Mouse (Mus musculus) ZHBTc4 (cell line): Measurements from ENCODE around the gene Gm10306.

Experiments used
- DNase-seq: peaks from one replicate; pipeline ENCODE4 v3.0.0-alpha.2; 2011; ENCODE audit warnings: low read depth, low spot score

The Gm10306 gene

DNA sequence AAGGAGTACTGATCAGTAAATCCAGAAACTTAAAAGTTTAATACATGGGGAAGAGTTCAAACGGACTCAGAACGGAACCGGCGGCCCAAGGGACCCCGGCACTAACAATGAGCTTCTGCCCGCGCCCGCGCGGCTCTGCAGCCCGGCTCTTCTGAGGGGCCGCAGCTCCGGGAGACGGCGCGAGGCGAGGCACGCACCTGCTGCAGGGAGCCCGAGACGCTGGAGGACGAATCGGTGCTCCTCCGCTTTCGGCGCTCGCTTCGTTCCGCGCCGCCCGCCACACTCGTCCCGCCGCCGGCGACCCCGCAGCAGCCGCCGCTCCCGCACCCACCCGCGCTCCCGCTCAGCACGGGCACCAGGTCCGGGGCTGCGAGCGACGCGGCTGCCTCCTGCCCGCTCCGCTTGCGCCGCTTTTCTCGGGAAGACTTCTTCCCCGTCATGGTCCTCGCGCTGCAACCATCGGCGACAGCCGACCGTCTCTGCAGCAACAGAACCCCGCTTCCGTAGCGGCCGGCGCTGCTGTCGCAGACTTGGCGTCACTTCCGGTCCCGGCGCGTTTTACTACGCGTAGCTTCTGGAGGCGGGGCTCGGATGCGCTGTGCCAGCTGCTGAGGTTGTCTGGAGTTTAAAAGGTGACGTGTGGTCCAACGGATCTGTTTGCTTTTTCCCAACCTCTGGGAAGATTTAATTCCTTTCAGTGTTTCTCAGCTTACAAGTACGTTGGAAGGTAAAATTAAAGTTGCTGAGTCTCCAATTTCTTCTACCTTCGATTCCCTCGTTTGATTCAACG is at the start of gene Gm10306, which contains the start of gene Caap1:
Gene Gm10306, plus strand, starts transcription at position 282 of the 790 bp plus-strand sequence.
Gene Caap1, minus strand, starts transcription at position 532 of the 790 bp plus-strand sequence.
- DNase-seq = peak; percentile 97

DNA sequence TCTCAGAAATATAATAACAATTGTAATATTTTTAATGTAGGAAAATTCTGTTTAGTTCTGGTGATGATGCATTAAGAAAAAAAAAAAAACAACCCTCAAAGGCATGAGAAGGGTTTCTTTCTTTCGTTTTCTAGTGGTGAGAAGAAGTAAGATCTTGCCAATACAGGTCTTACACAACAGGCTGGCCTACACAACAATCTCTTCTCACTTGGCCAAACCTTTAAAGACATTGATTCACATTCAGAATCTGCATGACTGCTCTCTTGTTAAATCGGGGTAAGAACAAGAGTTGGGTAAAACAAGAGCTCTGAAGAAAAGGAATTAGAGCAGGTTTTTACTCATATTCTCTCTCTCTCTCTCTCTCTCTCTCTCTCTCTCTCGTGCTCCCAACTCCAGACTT is 41.0 kb upstream of the Gm10306 start:
- no peak for DNase-seq

DNA sequence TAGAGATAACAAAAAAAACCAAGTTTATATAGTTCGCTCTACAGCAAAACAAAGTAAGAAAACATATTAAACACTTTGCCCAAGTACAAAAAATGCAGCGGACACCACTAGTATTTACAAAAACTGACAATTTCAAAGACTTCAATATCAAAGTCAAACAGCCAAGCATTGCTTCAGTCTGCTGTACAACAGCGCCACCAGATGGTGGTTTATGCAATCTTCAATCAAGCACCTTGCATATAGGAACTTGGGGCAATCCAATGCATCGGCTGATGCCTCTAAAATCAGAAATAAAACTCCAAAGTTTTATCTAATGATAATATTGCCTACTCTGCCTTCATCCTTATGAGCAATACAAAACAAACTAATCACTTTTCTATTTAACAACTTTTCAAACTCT is 38.7 kb upstream of the Gm10306 start:
- peak; percentile 74 for DNase-seq

DNA sequence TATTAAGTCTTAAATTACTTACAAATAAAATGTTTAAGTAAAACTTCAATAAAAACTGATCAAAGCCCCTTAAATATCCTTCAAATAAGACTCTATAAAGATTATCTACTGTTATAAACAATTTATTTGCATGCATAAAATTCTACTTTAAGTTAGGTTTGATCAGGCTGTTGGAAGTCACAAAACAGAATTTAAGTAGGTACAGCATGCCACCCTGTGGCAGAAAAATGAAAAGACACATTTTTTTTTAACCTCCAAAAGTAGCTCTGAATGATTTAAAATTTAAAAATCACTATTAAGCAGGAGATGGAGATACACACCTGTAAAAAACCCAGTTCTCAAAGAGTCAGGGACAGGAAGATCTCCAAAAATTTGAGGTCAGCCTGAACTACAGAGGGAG is 33.0 kb upstream of the Gm10306 start:
- no peak for DNase-seq

DNA sequence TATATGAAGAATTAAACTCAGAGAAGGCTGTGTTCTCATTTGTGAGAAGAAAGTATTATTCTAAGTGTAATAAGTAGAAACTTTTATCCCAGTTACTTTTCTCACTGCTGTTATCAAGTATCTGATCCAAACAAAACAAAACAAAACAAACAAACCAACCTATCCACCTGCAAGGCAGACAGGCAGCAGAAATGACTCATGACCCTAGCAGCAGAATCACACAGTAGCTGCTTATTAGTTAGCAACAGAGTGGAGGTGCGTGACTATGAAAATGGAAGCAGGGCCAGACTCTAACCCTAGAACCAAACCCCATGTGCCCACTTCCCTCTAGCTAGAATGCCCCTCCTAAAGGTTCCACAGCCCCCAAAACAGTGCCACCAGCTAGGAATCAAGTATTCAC is 26.9 kb upstream of the Gm10306 start:
- DNase-seq = no peak

DNA sequence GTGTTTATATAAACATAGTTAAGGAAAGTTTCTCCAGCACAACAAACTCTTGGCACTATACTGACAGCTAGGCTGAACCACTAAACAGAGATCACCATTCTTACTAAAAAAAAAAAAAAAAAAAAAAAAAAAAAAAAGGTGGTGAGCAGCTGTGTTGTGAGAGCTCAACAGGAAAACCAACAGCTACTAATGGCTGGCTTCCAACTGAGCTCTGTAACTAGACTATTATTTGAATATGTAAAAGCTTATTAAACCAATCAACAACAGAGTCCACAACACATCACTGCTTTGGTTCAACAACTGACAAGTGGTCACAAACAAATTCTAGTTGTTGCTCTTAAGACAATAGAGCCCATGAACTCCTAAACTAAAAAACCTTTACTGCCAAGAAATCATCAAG is 23.1 kb upstream of the Gm10306 start:
- no peak for DNase-seq

DNA sequence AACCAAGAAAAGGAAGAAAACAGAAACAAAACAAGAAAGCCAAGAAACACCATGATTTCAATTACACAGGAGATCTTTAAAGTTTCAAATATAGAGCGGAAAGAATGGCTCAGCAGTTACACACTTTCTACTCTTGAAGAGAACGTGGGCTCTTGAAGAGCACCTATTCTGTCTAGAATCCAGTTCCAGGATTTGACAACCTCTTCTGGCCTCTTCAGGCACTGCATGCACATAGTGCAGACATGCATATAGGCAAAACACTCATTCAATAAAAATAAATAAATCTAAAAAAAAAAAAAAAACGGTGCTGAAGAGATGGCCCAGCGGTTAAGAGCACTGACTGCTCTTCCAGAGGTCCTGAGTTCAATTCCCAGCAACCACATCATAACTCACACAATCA is 13.3 kb upstream of the Gm10306 start:
- peak; percentile 64 for DNase-seq

DNA sequence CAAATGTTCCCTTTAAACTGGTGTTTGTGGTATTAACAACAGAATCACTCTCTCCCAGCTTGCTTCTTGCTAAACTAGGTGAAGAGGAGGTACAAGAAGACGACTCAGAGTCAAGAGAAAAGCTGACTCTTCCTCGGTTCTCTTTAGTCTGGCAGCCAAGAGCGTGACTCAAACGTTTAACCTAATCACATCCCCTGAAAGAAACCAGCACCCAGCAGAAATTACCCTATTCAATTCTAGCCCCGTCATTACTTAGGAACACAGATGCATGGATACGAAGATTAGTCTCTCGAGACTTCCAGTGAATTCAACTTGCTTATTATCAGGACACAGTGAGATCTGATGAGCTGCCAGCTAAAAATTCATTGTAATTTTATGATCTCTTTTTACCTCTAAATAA is 12.0 kb upstream of the Gm10306 start:
- no peak for DNase-seq

DNA sequence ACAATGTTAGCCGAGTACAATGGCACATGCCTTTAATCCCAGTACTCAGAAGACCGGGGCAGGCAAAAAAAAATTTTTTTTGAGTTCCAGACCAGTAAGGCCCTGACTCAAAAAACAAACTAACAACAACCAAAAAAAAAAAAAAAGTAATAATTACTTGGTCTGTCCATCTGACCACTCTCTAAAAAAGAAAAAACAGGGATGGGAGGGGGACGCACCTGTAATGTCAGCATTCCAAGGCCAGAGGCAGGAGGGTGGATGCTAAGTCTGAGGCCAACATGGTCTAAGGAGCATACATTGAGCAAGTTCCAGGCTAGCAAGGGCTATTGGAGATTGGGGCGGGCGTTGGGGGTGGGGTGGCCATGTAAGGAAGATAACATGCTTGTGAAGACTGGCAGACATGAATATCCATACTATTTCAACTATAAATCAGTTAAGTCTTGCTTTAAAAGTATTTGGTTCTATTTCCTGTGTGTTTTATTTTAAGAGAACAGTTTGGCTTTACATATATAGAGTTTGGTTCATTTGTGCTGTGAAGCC is 1.3 kb upstream of the Gm10306 start:
- peak; percentile 27 for DNase-seq

DNA sequence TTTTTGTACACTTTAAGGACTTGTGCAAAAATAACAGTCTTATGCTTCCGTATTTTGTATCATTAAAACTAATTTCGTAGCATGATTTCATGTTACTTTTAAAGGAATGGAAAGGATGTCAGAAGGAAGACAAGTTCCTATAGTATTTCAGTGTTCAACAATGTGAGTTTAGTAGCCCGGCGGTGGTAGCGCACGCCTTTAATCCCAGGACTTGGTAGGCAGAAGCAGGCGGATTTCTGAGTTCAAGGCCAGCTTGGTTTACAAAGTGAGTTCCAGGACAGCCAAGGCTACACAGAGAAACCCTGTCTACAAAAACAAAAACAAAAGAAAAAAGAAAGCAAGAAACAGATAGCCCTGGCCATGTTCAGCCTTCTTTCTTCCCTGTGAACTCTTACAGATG is 799 bp downstream of the Gm10306 start:
- DNase-seq = peak; percentile 13

DNA sequence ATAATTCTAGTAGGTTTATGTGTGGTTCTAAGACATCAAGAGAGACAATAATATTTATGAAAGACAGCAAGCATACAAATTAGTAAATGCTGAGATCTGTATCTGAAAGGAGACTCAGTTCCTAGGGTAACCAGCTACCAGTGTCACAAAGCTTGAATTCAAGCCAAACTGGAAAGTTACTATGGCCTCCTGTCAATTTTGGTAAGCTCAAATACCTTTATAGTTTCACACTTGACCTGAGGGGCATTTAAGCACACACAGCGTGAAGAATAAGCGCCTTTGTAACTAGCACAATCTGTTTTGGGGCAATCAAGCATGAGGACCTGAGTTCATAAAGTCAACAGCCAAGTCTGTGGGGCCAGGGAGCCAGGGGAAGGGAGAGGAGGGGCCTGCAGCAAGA is 2.9 kb downstream of the Gm10306 start:
- no peak for DNase-seq

DNA sequence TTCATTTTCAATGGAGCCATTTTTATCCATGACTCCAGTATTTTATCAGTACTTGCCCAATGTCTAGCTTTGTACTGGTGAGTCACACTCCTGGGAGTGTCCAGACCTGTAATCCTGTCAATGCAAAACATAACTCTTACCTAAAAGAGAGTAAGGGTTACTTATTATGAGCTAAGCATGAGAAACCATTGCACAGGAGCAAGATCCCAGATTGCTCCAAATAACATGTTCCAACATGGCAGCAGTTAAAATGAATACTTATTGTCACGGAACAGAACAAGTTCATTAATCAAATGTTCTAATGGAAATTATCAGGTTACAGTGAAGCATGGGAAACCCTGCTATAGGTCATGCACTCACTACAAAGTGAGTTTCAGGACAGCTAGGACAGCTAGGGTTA is 4.0 kb downstream of the Gm10306 start:
- no peak for DNase-seq

DNA sequence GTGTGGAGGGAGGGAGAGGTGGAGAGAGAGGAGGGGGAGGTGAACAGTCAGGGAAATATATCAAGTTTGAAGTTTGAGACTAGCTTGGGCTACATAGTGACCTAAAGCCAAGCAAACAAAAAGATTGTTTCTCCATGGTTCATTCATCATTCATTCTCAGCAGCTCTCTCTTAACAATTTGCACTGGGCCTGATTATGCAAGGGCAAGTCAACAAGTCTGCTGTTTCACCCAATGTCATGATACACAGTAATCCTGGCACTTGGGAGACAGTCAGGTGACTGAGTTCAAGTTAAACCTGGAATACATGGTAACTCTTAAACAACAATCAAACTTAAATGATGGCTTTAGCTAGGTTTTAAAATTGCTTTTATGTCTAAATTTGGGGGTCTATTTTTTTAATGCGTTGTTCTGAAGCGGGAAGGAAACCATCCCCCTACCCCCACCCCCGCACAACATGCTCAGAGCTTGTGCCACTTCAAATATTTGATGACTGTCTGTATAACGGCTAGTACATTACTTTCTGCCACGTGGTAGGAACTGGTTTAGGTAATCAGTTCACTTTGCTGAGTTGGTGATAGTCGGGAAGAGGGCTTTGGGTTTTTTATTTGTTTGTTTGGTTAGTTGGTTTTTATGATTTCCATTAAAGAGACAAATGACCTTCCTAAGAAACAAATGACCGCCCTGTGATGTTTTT is 5.8 kb downstream of the Gm10306 start:
- DNase-seq = no peak

DNA sequence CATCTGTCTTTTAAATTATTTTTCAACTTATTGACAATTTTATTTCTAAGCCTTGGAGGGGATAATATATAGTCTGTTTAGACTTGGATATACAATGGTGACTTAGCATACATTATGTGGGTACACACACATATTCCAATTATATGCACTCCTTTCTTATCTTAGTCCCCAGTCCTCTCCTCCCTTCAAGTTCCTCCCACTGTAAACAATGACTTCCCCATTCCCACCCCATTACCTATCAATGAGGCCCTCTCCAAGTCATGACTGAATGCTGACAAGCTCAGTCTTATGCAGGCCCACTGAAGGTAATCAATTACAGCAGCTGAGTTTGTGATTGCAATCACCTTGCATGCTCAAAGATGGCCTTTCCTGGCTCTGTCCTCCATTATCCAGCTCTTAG is 8.0 kb downstream of the Gm10306 start:
- no peak for DNase-seq

DNA sequence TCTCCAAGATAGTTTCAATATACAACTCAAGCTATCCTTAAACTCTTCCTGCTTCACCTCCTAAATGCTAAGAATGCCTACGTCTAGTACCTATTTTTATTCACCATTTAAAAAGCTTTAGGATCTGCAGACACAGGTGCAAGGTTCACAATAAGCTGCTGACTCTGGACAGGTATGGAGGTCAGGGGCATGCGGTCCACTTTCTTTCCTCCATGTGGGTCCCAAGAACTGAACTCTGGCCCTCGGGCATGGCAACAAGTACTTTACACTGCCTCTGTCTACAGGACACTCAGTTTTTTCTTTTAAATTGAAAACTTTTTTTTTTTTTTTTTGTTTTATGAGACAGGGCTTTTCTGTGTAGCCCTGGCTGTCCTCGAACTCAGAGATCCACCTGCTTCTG is 16.3 kb downstream of the Gm10306 start:
- no peak for DNase-seq

DNA sequence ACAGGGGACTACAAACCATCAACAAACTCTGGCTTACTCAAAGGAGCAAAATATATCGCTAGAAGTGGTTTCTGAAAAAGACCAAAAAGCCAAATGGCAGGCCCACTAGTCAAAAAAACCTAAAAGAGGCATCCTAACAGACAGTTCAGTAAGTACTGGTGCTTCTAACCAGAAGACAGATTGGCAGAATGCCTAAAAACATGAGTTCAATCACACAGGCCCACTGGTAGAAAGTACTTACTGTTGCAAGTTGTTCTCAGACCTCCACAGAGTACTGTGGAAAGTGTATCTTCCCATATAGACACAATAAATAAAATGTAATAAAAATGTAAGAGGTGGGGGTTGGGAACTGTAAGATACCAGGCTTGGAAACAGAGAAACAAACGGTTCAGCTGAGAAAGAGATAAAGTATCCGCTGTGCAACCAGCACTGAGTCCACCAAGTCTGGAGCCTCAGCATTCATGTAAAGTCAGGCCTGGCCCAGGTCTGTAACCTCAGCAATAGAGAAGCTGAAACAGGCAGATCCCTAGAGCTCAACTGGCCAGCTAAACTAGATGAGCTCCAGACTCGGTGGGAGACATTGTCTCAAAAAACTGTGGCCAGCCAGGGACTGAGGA is 35.5 kb downstream of the Gm10306 start:
- no peak for DNase-seq

DNA sequence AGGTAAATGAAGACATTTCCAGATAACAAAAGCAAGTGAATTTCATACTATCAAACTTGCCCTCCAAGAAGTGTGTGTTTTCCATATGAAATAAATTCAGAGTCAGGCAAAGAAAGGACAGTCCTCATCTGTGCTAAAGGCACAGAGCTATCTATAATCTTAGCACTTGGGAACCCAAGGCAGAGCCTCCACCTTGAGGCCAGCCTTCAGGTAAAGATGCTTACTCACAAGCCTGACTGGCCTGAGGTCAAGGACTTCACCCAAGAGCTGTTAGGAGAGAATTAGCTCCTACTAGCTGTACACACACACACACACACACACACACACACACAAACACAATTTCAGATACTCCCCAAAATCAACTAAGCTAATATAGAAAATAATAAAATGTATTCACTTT is 36.4 kb downstream of the Gm10306 start:
- no peak for DNase-seq

DNA sequence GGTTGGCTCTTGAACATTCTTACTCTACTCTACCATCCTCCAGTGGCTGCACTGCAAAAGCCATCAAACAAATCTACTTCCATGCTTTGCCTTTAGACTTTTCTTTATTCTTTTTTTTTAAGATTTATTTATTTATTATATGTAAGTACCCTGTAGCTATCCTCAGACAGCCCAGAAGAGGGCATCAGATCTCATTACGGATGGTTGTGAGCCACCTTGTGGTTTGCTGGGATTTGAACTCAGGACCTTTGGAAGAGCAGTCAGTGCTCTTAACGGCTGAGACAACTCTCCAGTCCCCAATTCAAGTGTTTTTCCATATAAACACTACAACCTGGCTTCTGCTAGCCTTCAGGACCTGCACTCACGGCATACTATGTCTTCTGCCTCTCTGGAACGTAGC is 45.0 kb downstream of the Gm10306 start:
- peak; percentile 40 for DNase-seq

DNA sequence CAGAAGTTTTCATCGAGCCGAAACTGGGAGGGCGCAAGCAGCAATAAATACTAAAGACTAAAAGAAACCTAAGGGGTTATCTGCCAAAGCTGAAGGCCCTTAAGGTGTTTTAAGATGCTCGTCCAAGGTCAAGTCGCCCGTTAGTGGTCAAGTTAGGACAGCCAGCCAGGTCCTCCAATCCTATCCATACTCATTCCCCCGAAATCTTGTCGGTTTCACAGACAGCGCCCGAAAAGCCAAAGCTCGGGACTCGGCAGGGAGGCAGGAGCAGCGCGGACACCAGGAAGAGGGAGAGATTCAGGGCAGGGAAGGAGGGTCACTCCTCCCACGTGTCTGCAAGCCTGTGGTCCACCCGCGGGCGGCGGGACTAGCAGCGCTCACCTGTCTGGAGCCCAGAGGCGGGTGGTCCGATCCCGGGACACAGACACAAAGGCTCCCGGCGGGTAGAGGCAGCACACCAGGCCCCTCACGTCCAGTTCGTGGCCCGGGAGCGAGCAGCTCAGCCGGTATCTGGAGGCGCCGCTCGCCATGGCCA is 46.2 kb downstream of the Gm10306 start:
- no peak for DNase-seq

DNA sequence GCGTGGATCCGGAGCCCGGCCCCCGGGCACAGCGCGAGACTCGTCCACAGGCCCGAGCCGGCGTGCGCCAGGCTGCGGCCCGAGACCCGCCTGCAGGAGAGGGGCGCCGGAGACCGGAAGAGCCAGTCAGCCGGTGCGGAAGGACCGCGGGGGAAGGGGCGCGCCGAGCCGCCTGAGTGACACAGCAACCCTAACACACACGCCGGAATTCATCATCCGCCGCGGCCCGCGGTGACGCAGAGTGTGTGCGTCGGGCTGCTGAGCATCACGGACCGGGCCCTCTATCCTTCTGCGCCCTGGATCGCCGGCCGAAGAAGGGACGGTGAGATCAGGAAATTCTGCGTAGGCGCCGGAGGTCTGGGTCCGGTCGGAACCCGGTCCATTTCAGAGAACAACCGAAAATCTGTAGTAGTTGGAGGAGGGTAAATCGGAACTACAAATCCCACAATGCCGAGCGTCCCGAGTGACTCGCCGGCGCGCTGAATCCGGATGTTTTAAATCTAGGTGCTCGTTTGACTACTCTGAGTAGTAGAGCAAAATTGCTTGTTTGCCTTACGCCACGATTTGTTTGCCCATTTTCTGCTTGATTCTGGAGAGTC is 46.8 kb downstream of the Gm10306 start, which contains the start of gene Plaa:
Gene Plaa, minus strand, starts transcription at position 214 of the 599 bp plus-strand sequence.
- peak; percentile 95 for DNase-seq

DNA sequence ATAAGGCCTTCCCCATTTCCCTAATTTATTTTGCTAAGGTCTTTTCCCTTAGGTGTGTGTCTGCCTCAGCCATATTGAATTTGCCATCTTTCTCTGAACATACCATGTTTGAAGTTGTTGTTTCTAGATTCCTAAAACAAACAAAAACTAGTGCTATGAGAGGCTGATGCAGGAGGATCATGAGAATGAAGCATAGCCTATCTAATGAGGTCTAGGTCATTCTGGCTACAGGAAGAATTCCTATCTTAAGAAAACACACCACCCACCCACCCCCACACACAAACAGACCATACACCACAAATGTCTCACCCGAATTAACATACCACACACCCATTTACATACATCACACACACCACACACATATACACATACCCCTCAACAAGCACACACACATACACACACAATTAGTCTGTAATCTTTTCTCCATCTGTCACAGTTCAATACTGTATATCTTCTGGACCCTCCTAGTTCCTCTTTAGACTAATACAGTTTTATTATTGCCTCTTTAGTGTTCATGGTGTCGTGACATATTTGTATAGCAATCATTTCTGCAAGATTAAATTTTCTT is 48.2 kb downstream of the Gm10306 start:
- no peak for DNase-seq
